Mouse (Mus musculus) liver, embryonic 13.5 days (tissue): ENCODE results near the gene Plagl1. TPM values are rescaled to one million over a fixed set of nuclear protein-coding genes. Genes with fewer than 3 reads are reported as not detected.

Experiments
- ATAC-seq: fragments of 200-750 bp; cut with Nextera tagmentation; 2 replicates; pipeline ENCODE4 v1.8.0; 2017; ENCODE audit warnings: low read depth, mild to moderate bottlenecking, moderate number of reproducible peaks, moderate library complexity
- DNase-seq: peaks from one replicate; pipeline ENCODE4 v3.0.0; 2022
- H3K27ac ChIP-seq: fragments of 300-500 bp; sonication (generic); 2 replicates; pipeline ENCODE4 v1.5.1; 2015; ENCODE audit warnings: moderate library complexity, mild to moderate bottlenecking, inconsistent platforms
- H3K27me3 ChIP-seq: fragments of 300-500 bp; sonication (generic); 2 replicates; pipeline ENCODE4 v1.6.1; 2015; ENCODE audit warnings: mild to moderate bottlenecking, inconsistent platforms
- H3K36me3 ChIP-seq: fragments of 300-500 bp; sonication (generic); 2 replicates; pipeline ENCODE4 v1.6.1; 2015; ENCODE audit warnings: mild to moderate bottlenecking, inconsistent platforms
- H3K4me1 ChIP-seq: fragments of 300-500 bp; sonication (generic); replicated peaks from 2 replicates; pipeline ENCODE4 v1.6.1; 2015; ENCODE audit warnings: inconsistent platforms
- H3K4me2 ChIP-seq: fragments of 300-500 bp; sonication (generic); 2 replicates; pipeline ENCODE4 v1.6.1; 2015; ENCODE audit warnings: inconsistent platforms, mild to moderate bottlenecking, moderate library complexity
- H3K4me3 ChIP-seq: fragments of 300-500 bp; sonication (generic); replicated peaks from 2 replicates; pipeline ENCODE4 v1.5.1; 2015; ENCODE audit warnings: mild to moderate bottlenecking, inconsistent platforms
- H3K9ac ChIP-seq: fragments of 300-500 bp; sonication (generic); 2 replicates; pipeline ENCODE4 v1.6.1; 2015; ENCODE audit warnings: mild to moderate bottlenecking, inconsistent platforms
- H3K9me3 ChIP-seq: fragments of 300-500 bp; sonication (generic); replicated peaks from 2 replicates; pipeline ENCODE4 v1.6.1; 2016; ENCODE audit warnings: inconsistent platforms
- WGBS: fragments of 180-500 bp; shearing (Covaris S2); methylation state at CpG from one replicate; pipeline ENCODE4 v1.1.7; 2015; ENCODE audit not compliant: insufficient replicate concordance; 5-methylcytosine and 5-hydroxymethylcytosine counted together
- polyA plus RNA-seq: library from polyadenylated mRNA; unstranded; fragments of >200 nt; fragmentation: Nextera tagmentation; extraction: Ambion mirVana; gene quantifications from 2 replicates; pipeline ENCODE4 v1.2.1, GENCODE M21; 2015

Plagl1 gene
- polyA plus RNA-seq, 1 experiment from 2014 or later = 26.6 TPM

- no peak overlapping the region for H3K9ac ChIP-seq
- DNase-seq (no peak), ATAC-seq (no peak)
- no peak overlapping the region for H3K27ac ChIP-seq
- H3K4me1 ChIP-seq = no peaks in the 10 kb centered on the region
- no peak overlapping the region for H3K4me3 ChIP-seq
- H3K27me3 ChIP-seq = no peaks in the 10 kb centered on the region
- 78% methylated on average over 7 of the region's 7 CpGs for whole genome bisulfite sequencing
- H3K36me3 ChIP-seq = no peaks in the 10 kb centered on the region
- no peak overlapping the region for H3K4me2 ChIP-seq
- H3K9me3 ChIP-seq = no peaks in the 10 kb centered on the region
Measured at GRCm38 (mm10) chr10:13135751-13136150, 75.4 kb downstream of the Plagl1 start.

GRCm38 (mm10) chr10:13137906-13138305 is 77.6 kb downstream of the Plagl1 start:
- WGBS = 80% methylated on average over 6 of the region's 6 CpGs
- Histone ChIP-seq H3K4me1 (no peaks in the 10 kb centered on the region), H3K9ac (no peak overlapping the region), H3K27me3 (no peaks in the 10 kb centered on the region), H3K4me2 (no peak overlapping the region), H3K4me3 (no peak overlapping the region), H3K9me3 (no peaks in the 10 kb centered on the region), H3K36me3 (no peaks in the 10 kb centered on the region), H3K27ac (no peak overlapping the region)
- DNase-seq = no peak
- ATAC-seq = no peak

GRCm38 (mm10) chr10:13140434-13140833 is 80.1 kb downstream of the Plagl1 start:
- Histone ChIP-seq H3K9ac (no peak overlapping the region), H3K36me3 (no peaks in the 10 kb centered on the region), H3K9me3 (no peaks in the 10 kb centered on the region), H3K4me1 (no peaks in the 10 kb centered on the region), H3K4me3 (no peak overlapping the region), H3K4me2 (no peak overlapping the region), H3K27ac (no peak overlapping the region), H3K27me3 (no peaks in the 10 kb centered on the region)
- DNase-seq (no peak), ATAC-seq (no peak)
- WGBS = 60% methylated on average over 2 of the region's 2 CpGs

GRCm38 (mm10) chr10:13150435-13150834 is 90.1 kb downstream of the Plagl1 start:
- H3K9me3 ChIP-seq = no peaks in the 10 kb centered on the region
- H3K27me3 ChIP-seq = no peaks in the 10 kb centered on the region
- ATAC-seq = no peak
- H3K27ac ChIP-seq = no peak overlapping the region
- no peaks in the 10 kb centered on the region for H3K4me1 ChIP-seq
- no peak overlapping the region for H3K4me3 ChIP-seq
- H3K9ac ChIP-seq = no peak overlapping the region
- 60% methylated on average over 3 of the region's 3 CpGs for WGBS
- no peaks in the 10 kb centered on the region for H3K36me3 ChIP-seq
- DNase-seq = no peak
- H3K4me2 ChIP-seq = no peak overlapping the region

- Histone ChIP-seq H3K4me2 (no peak overlapping the region), H3K27me3 (no peaks in the 10 kb centered on the region), H3K4me3 (no peak overlapping the region), H3K4me1 (no peaks in the 10 kb centered on the region), H3K9ac (no peak overlapping the region), H3K9me3 (no peaks in the 10 kb centered on the region), H3K27ac (no peak overlapping the region), H3K36me3 (no peaks in the 10 kb centered on the region)
- WGBS = 69% methylated on average over 5 of the region's 5 CpGs
- no peak for ATAC-seq
- no peak for DNase-seq
Measured at GRCm38 (mm10) chr10:13151353-13151752, 91.0 kb downstream of the Plagl1 start.

GRCm38 (mm10) chr10:13152811-13153364 is 92.6 kb downstream of the Plagl1 start:
- no peaks in the 10 kb centered on the region for H3K4me1 ChIP-seq
- no peaks in the 10 kb centered on the region for H3K27me3 ChIP-seq
- H3K9me3 ChIP-seq = no peaks in the 10 kb centered on the region
- DNase-seq = no peak
- no peak for ATAC-seq
- 65% methylated on average over 4 of the region's 4 CpGs for WGBS
- H3K4me3 ChIP-seq = no peak overlapping the region
- H3K9ac ChIP-seq = no peak overlapping the region
- no peaks in the 10 kb centered on the region for H3K36me3 ChIP-seq
- no peak overlapping the region for H3K27ac ChIP-seq
- H3K4me2 ChIP-seq = no peak overlapping the region

GRCm38 (mm10) chr10:13155377-13155776 is 95.1 kb downstream of the Plagl1 start:
- no peak overlapping the region for H3K4me2 ChIP-seq
- ATAC-seq = no peak
- H3K36me3 ChIP-seq = no peaks in the 10 kb centered on the region
- H3K4me3 ChIP-seq = no peak overlapping the region
- DNase-seq = no peak
- 62% methylated on average over 5 of the region's 5 CpGs for WGBS
- no peaks in the 10 kb centered on the region for H3K9me3 ChIP-seq
- no peak overlapping the region for H3K27ac ChIP-seq
- no peaks in the 10 kb centered on the region for H3K27me3 ChIP-seq
- H3K4me1 ChIP-seq = no peaks in the 10 kb centered on the region
- H3K9ac ChIP-seq = no peak overlapping the region

GRCm38 (mm10) chr10:13160913-13161312 is 100.6 kb downstream of the Plagl1 start:
- no peaks in the 10 kb centered on the region for H3K36me3 ChIP-seq
- H3K9ac ChIP-seq = no peak overlapping the region
- no peak for ATAC-seq
- H3K4me1 ChIP-seq = peaks cover 4% of the 10 kb centered on the region; the same call in 1 of the 2 replicates
- no peak overlapping the region for H3K4me2 ChIP-seq
- no peak for DNase-seq
- WGBS = 68% methylated on average over 4 of the region's 4 CpGs
- H3K27me3 ChIP-seq = no peaks in the 10 kb centered on the region
- H3K9me3 ChIP-seq = no peaks in the 10 kb centered on the region
- H3K4me3 ChIP-seq = no peak overlapping the region
- H3K27ac ChIP-seq = no peak overlapping the region

- Histone ChIP-seq H3K27ac (no peak overlapping the region), H3K27me3 (no peaks in the 10 kb centered on the region), H3K4me3 (no peak overlapping the region), H3K36me3 (no peaks in the 10 kb centered on the region), H3K4me1 (peaks cover 4% of the 10 kb centered on the region; the same call in 1 of the 2 replicates), H3K9ac (no peak overlapping the region), H3K9me3 (no peaks in the 10 kb centered on the region), H3K4me2 (no peak overlapping the region)
- WGBS = 34% methylated on average over 4 of the region's 4 CpGs
- ATAC-seq = no peak
- DNase-seq = no peak
Measured at GRCm38 (mm10) chr10:13162031-13162430, 101.7 kb downstream of the Plagl1 start.

GRCm38 (mm10) chr10:13168461-13168860 is 108.2 kb downstream of the Plagl1 start:
- ATAC-seq = no peak
- Histone ChIP-seq H3K4me1 (no peaks in the 10 kb centered on the region; the same call in 1 of the 2 replicates), H3K9ac (no peak overlapping the region), H3K4me3 (no peak overlapping the region), H3K4me2 (no peak overlapping the region), H3K9me3 (no peaks in the 10 kb centered on the region), H3K36me3 (no peaks in the 10 kb centered on the region), H3K27me3 (no peaks in the 10 kb centered on the region), H3K27ac (no peak overlapping the region)
- no peak for DNase-seq
- 67% methylated on average over 5 of the region's 5 CpGs for WGBS

GRCm38 (mm10) chr10:13170739-13171448 is 110.6 kb downstream of the Plagl1 start:
- H3K4me2 ChIP-seq = no peak overlapping the region
- no peak for DNase-seq
- ATAC-seq = no peak
- H3K27ac ChIP-seq = peak overlapping the region; percentile 32; the same call in 1 of the 2 replicates
- H3K4me3 ChIP-seq = no peak overlapping the region
- H3K27me3 ChIP-seq = no peaks in the 10 kb centered on the region
- H3K9me3 ChIP-seq = no peaks in the 10 kb centered on the region
- 0 out of 2 replicates have a peak, but pooled peaks cover 5% of the 10 kb centered on the region for H3K36me3 ChIP-seq
- 39% methylated on average over 12 of the region's 12 CpGs for WGBS
- no peak overlapping the region for H3K9ac ChIP-seq
- no peaks in the 10 kb centered on the region; the same call in 1 of the 2 replicates for H3K4me1 ChIP-seq

GRCm38 (mm10) chr10:13171461-13171860 is 111.2 kb downstream of the Plagl1 start:
- Histone ChIP-seq H3K9me3 (no peaks in the 10 kb centered on the region), H3K4me3 (no peak overlapping the region), H3K4me1 (no peaks in the 10 kb centered on the region; the same call in 1 of the 2 replicates), H3K27me3 (no peaks in the 10 kb centered on the region), H3K36me3 (peaks cover 7% of the 10 kb centered on the region; the same call in 1 of the 2 replicates), H3K9ac (no peak overlapping the region), H3K27ac (no peak overlapping the region; the same call in 1 of the 2 replicates), H3K4me2 (no peak overlapping the region)
- DNase-seq (no peak), ATAC-seq (no peak)
- WGBS = 35% methylated on average over 2 of the region's 2 CpGs
